13 mouse cellular contexts compared by ENCODE assay signal in genomic region chr4:135766976-135767375, GRCm38 (mm10). TPM values are rescaled to one million over a fixed set of nuclear protein-coding genes. Genes with fewer than 3 reads are reported as not detected.
DNase-seq lines count a peak whose midpoint lies in the region.
"Had no signal": no experiment of that assay in that cellular context is flagged by ENCODE, and none has a peak within 500 bp of the region (broad histone marks: within the 10 kb centered on the region; RNA-seq: fewer than 3 reads in every experiment).

No protein-coding gene starts in this region.

- intact Hi-C loops in heart, postnatal 10 days (cut with DNase I), result loop anchor here (5.0 kb wide), 1 partner anchor 80 kb away; the partner anchor contains the start of gene Ifnlr1

- peak; percentile 40 to 44 for DNase-seq in heart, postnatal 10 days
- no peak for DNase-seq in heart, adult 8-10 months (ENCODE audit: low spot score)
- peak; percentile 14 for DNase-seq in Muller cell, postnatal 12 days (ENCODE audit: inconsistent ontology term)
- peak; percentile 64 for DNase-seq in adrenal gland, adult 2 months
- DNase-seq in kidney, adult 9 months, result peak; percentile 79
- no peak for DNase-seq in layer of hippocampus, adult 18-20 months (ENCODE audit: low spot score in 2 of 2)
- no peak for DNase-seq in urinary bladder, postnatal 10 days (ENCODE audit: low spot score)
- DNase-seq: liver, embryonic 13.5 days; lung, postnatal 10 days; thymus, adult 2 months had no signal

RNA-seq across cellular contexts. Expression of gene Myom3, which starts 7.5 kb away (rescaled TPM):
- total RNA-seq in heart, postnatal 10 days (2021), result under 1 TPM; 0.77 to 0.84 TPM
- 1 to 10 TPM in 3 of 4 experiments, under 1 TPM in 1; 0.84 to 2.7 (median 1.6) TPM for total RNA-seq in heart, adult 8-10 months (2022)
- total RNA-seq in adrenal gland, adult 2 months (2021), result under 1 TPM; 0.40 to 0.55 TPM
- 0.08 and 0.10 TPM in 2 replicates for polyA plus RNA-seq in adrenal gland, adult 2 months (2012; rRNA removed)
- total RNA-seq in layer of hippocampus, adult 18-20 months (2021), result under 1 TPM; 0.27 to 0.38 TPM
- total RNA-seq: megakaryocyte-erythroid progenitor cell, adult 5-6 weeks had no signal
- polyA plus RNA-seq: activated CD4-positive, CD25-positive, alpha-beta regulatory T cell, adult 4 months had no signal

RNA-seq across cellular contexts. Expression of gene Il22ra1, which starts 39.0 kb away (rescaled TPM):
- under 1 TPM; 0.22 to 0.64 TPM for total RNA-seq in heart, postnatal 10 days (2021)
- under 1 TPM; 0.35 to 0.59 (median 0.39) TPM for total RNA-seq in heart, adult 8-10 months (2022)
- under 1 TPM; 0.43 to 0.59 TPM for total RNA-seq in adrenal gland, adult 2 months (2021)
- polyA plus RNA-seq in adrenal gland, adult 2 months (2012; rRNA removed), result 1.2 and 1.4 TPM in 2 replicates
- total RNA-seq in layer of hippocampus, adult 18-20 months (2021), result not detected
- total RNA-seq: megakaryocyte-erythroid progenitor cell, adult 5-6 weeks had no signal
- polyA plus RNA-seq: activated CD4-positive, CD25-positive, alpha-beta regulatory T cell, adult 4 months; embryonic facial prominence, embryonic 12.5 days had no signal

Comparison
In these comparisons a context has a peak if more than half of its experiments do, and no peak if none do; other contexts are left out.
1. DNase-seq: peak in heart, postnatal 10 days (2 of 2), Muller cell, postnatal 12 days (single experiment), adrenal gland, adult 2 months (single experiment) and kidney, adult 9 months (single experiment); none in heart, adult 8-10 months (single experiment), layer of hippocampus, adult 18-20 months (0 of 2) and urinary bladder, postnatal 10 days (single experiment).